ENCODE assay signal across 7 mouse cellular contexts in genomic region chr15:103102068-103102840, GRCm38 (mm10).
DNase-seq lines count a peak whose midpoint lies in the region; ATAC-seq and TF ChIP-seq lines count a peak whose summit lies in the region.

No protein-coding gene starts in this region.

- no peak for TF ChIP-seq POLR2A in MEL (IDR thresholded peaks at IDR 0.05; ENCODE audit: control insufficient read depth in 1 of 2, insufficient read depth in 1 of 2, low read depth in 1 of 2, low read length in 2 of 2, poor library complexity in 1 of 2)

- intact Hi-C loops in gastrocnemius, postnatal 14 days (cut with DNase I; ENCODE audit: low total_unique reads): no loop called here

- TF ChIP-seq EP300 in MEL (IDR thresholded peaks at IDR 0.05; ENCODE audit: low read depth in 1 of 2, low read length in 2 of 2): no peak

- H3K4me2 ChIP-seq in kidney, embryonic 16.5 days (replicated peaks; ENCODE audit: low read depth, low read length): peak overlapping the region; percentile 76
- H3K4me2 ChIP-seq in midbrain, embryonic 16.5 days (ENCODE audit: low read length): peak overlapping the region; percentile 69

- no peaks in the 10 kb centered on the region; a peak in 1 of 4 replicates for H3K4me1 ChIP-seq in MEL (ENCODE audit: control insufficient read depth in 1 of 2, insufficient read depth in 2 of 2, low read length in 2 of 2)
- peaks cover 30% of the 10 kb centered on the region for H3K4me1 ChIP-seq in kidney, embryonic 16.5 days (ENCODE audit: insufficient read depth, low read length)
- peaks cover 9% of the 10 kb centered on the region for H3K4me1 ChIP-seq in midbrain, embryonic 16.5 days (ENCODE audit: control insufficient read depth, insufficient read depth, low read length)

- H3K9me3 ChIP-seq in MEL (replicated peaks; ENCODE audit: insufficient read depth, low read length): no peaks in the 10 kb centered on the region
- no peaks in the 10 kb centered on the region for H3K9me3 ChIP-seq in kidney, embryonic 16.5 days (ENCODE audit: low read length)
- no peaks in the 10 kb centered on the region for H3K9me3 ChIP-seq in midbrain, embryonic 16.5 days (replicated peaks; ENCODE audit: control insufficient read depth, low read length, poor library complexity, severe bottlenecking)

- no peaks in the 10 kb centered on the region; the same call in 1 of the 2 replicates for H3K79me2 ChIP-seq in MEL (ENCODE audit: control insufficient read depth, insufficient read depth, low read length, poor library complexity)

- peak; percentile 54 for ATAC-seq in kidney, embryonic 16.5 days (ENCODE audit: low FRiP score, low TSS enrichment)
- no peak for ATAC-seq in midbrain, embryonic 16.5 days

- DNase-seq in MEL (ENCODE audit: low read depth, low spot score): peak; percentile 75
- DNase-seq in adrenal gland, postnatal 36 days: peak; percentile 77
- peak; percentile 64 for DNase-seq in gastrocnemius, postnatal 14 days
- no peak for DNase-seq in thymus, postnatal 25 days
- no peak for DNase-seq in thymus, postnatal 4 days

- WGBS in kidney, embryonic 16.5 days: 2% methylated on average over 46 of the region's 46 CpGs
- WGBS in midbrain, embryonic 16.5 days: 2% methylated on average over 46 of the region's 46 CpGs

- peaks cover 0 to 4% of the 10 kb centered on the region in 2 experiments; a peak in 2 of 4 replicates for H3K36me3 ChIP-seq in MEL (ENCODE audit: control insufficient read depth in 1 of 2, insufficient read depth in 2 of 2, low read length in 2 of 2)
- no peaks in the 10 kb centered on the region for H3K36me3 ChIP-seq in kidney, embryonic 16.5 days (ENCODE audit: insufficient read depth, low read length)
- H3K36me3 ChIP-seq in midbrain, embryonic 16.5 days (ENCODE audit: control insufficient read depth, insufficient read depth, low read length): no peaks in the 10 kb centered on the region

- H3K27me3 ChIP-seq in MEL (ENCODE audit: control insufficient read depth in 1 of 2, insufficient read depth in 2 of 2, low read length in 2 of 2): peaks cover 0 to 7% of the 10 kb centered on the region in 2 experiments; a peak in 2 of 4 replicates
- peaks cover 5% of the 10 kb centered on the region; the same call in 1 of the 2 replicates for H3K27me3 ChIP-seq in kidney, embryonic 16.5 days (ENCODE audit: insufficient read depth, low read length)
- H3K27me3 ChIP-seq in midbrain, embryonic 16.5 days (ENCODE audit: control insufficient read depth, insufficient read depth, low read depth, low read length): peaks cover 26% of the 10 kb centered on the region

- TF ChIP-seq CTCF in MEL (IDR thresholded peaks at IDR 0.05 in 2 of 3, conservative IDR thresholded peaks at IDR 0.05 in 1 of 3; ENCODE audit: control insufficient read depth in 1 of 3, insufficient read depth in 1 of 3, low read depth in 2 of 3, low read length in 3 of 3, poor library complexity in 1 of 3, severe bottlenecking in 1 of 3): no peak

- H3K9ac ChIP-seq in MEL (ENCODE audit: control insufficient read depth, low read depth, low read length, poor library complexity, severe bottlenecking): peak overlapping the region; percentile 84
- peak overlapping the region; percentile 72 for H3K9ac ChIP-seq in kidney, embryonic 16.5 days (replicated peaks; ENCODE audit: low read length)
- peak overlapping the region; percentile 35 for H3K9ac ChIP-seq in midbrain, embryonic 16.5 days (ENCODE audit: low read depth, low read length)

- no peak for TF ChIP-seq RAD21 in MEL (IDR thresholded peaks at IDR 0.05; ENCODE audit: low read depth, low read length)

- no peak overlapping the region for H3K27ac ChIP-seq in MEL (ENCODE audit: control insufficient read depth, low read depth, low read length)
- H3K27ac ChIP-seq in kidney, embryonic 16.5 days (ENCODE audit: low read length): 0 out of 2 replicates have a peak overlapping the region, but pooled peaks have one; percentile 14
- H3K27ac ChIP-seq in midbrain, embryonic 16.5 days (ENCODE audit: low read length): no peak overlapping the region

- H3K4me3 ChIP-seq in MEL (ENCODE audit: control insufficient read depth in 1 of 2, insufficient read depth in 1 of 2, low read depth in 2 of 2, low read length in 2 of 2): peak overlapping the region; percentile 82 to 88
- peak overlapping the region; percentile 61 for H3K4me3 ChIP-seq in kidney, embryonic 16.5 days (ENCODE audit: low read length)
- H3K4me3 ChIP-seq in midbrain, embryonic 16.5 days (ENCODE audit: low read depth, low read length): peak overlapping the region; percentile 49

TF ChIP-seq in MEL, 35 proteins besides CTCF, POLR2A, EP300 and RAD21:
- TF ChIP-seq UBTF (IDR thresholded peaks at IDR 0.05; ENCODE audit: borderline replicate concordance, insufficient read depth, low read depth, low read length) (no peak), USF1 (IDR thresholded peaks at IDR 0.05; ENCODE audit: low read depth, low read length) (peak; percentile 92), TAL1 (IDR thresholded peaks at IDR 0.05; ENCODE audit: low read length) (no peak), CHD1 (IDR thresholded peaks at IDR 0.05; ENCODE audit: low read depth, low read length) (no peak), MYB (IDR thresholded peaks at IDR 0.05; ENCODE audit: low read depth, low read length) (no peak), MAFK (IDR thresholded peaks at IDR 0.05; ENCODE audit: borderline replicate concordance, low read depth, low read length) (no peak), ZC3H11A (IDR thresholded peaks at IDR 0.05; ENCODE audit: low read depth, low read length) (no peak), MXI1 (IDR thresholded peaks at IDR 0.05; ENCODE audit: low read depth, low read length) (peak; percentile 45), BHLHE40 (IDR thresholded peaks at IDR 0.05; ENCODE audit: borderline replicate concordance, low read depth, low read length) (no peak), ZNF384 (IDR thresholded peaks at IDR 0.05; ENCODE audit: low read depth, low read length) (no peak), SIN3A (IDR thresholded peaks at IDR 0.05; ENCODE audit: low read length) (no peak), GABPA (IDR thresholded peaks at IDR 0.05; ENCODE audit: low read depth, low read length) (no peak), POLR2AphosphoS2 (IDR thresholded peaks at IDR 0.05; ENCODE audit: low read length) (no peak), MEF2A (IDR thresholded peaks at IDR 0.05; ENCODE audit: extremely low read depth, insufficient replicate concordance, low read depth, low read length, poor library complexity, severe bottlenecking) (no peak), NRF1 (IDR thresholded peaks at IDR 0.05; ENCODE audit: insufficient read depth, low read depth, low read length, poor library complexity, severe bottlenecking) (no peak), USF2 (IDR thresholded peaks at IDR 0.05; ENCODE audit: borderline replicate concordance in 1 of 2, insufficient read depth in 1 of 2, low read depth in 1 of 2, low read length in 2 of 2) (peak in 1 of 2 experiments; percentile 60; a peak in 1 of 4 replicates), MYC (IDR thresholded peaks at IDR 0.05; ENCODE audit: low read depth, low read length) (0 out of 2 replicates have a peak, but pooled peaks have one; percentile 52), ZKSCAN1 (IDR thresholded peaks at IDR 0.05; ENCODE audit: low read depth, low read length) (no peak), SMC3 (IDR thresholded peaks at IDR 0.05; ENCODE audit: low read depth, low read length) (no peak), ELF1 (IDR thresholded peaks at IDR 0.05; ENCODE audit: low read depth, low read length) (no peak), JUND (IDR thresholded peaks at IDR 0.05; ENCODE audit: low read depth, low read length) (no peak), E2F4 (IDR thresholded peaks at IDR 0.05; ENCODE audit: borderline replicate concordance, low read depth, low read length) (no peak), HCFC1 (IDR thresholded peaks at IDR 0.05; ENCODE audit: low read depth, low read length) (0 out of 2 replicates have a peak, but pooled peaks have one; percentile 5), KAT2A (conservative IDR thresholded peaks at IDR 0.05; ENCODE audit: low read depth, low read length) (no peak), ZMIZ1 (IDR thresholded peaks at IDR 0.05; ENCODE audit: low read depth, low read length) (no peak), TCF12 (IDR thresholded peaks at IDR 0.05; ENCODE audit: low read depth, low read length) (no peak), MAZ (IDR thresholded peaks at IDR 0.05; ENCODE audit: low read depth, low read length) (no peak), RCOR1 (IDR thresholded peaks at IDR 0.05; ENCODE audit: low read depth, low read length) (no peak), NELFE (IDR thresholded peaks at IDR 0.05; ENCODE audit: low read depth, low read length) (no peak), MAX (IDR thresholded peaks at IDR 0.05; ENCODE audit: low read length) (peak; percentile 80), CHD2 (IDR thresholded peaks at IDR 0.05; ENCODE audit: low read length) (no peak), GATA1 (IDR thresholded peaks at IDR 0.05; ENCODE audit: low read depth, low read length) (no peak), ETS1 (IDR thresholded peaks at IDR 0.05; ENCODE audit: low read depth, low read length) (no peak), TBP (IDR thresholded peaks at IDR 0.05; ENCODE audit: low read depth, low read length) (no peak), POLR2AphosphoS5 (IDR thresholded peaks at IDR 0.05; ENCODE audit: borderline replicate concordance, low read depth, low read length) (no peak)

Comparison
In these comparisons a context has a peak if more than half of its experiments do, and no peak if none do; other contexts are left out.
1. DNase-seq: peak in MEL (single experiment), adrenal gland, postnatal 36 days (2 of 2) and gastrocnemius, postnatal 14 days (single experiment); none in thymus, postnatal 25 days (single experiment) and thymus, postnatal 4 days (single experiment).
2. Peak in every context shown above with its lines, with median percentiles within 50 percentile points of each other: H3K4me3 ChIP-seq and H3K9ac ChIP-seq.